Mouse (Mus musculus): ENCODE data around the gene 2310039H08Rik. TPM values are rescaled to one million over a fixed set of nuclear protein-coding genes. Genes with fewer than 3 reads are reported as not detected.
A peak's percentile ranks its signal among the peaks of the same experiment; 100 is the strongest.

The 2310039H08Rik gene
- 58.3 and 60.4 TPM in 2 replicates for polyA plus RNA-seq (2014; fragmentation: Nextera tagmentation; extraction: Ambion mirVana)

- H3K9ac ChIP-seq (replicated peaks; ENCODE audit: low read depth, low read length) = peak within 1 kb of the TSS; percentile 62
- H3K9me3 ChIP-seq (ENCODE audit: control insufficient read depth, low read length) = no peaks in the 10 kb centered on the region
- peak within 1 kb of the TSS; percentile 88 for H3K4me3 ChIP-seq (ENCODE audit: low read depth, low read length)
- H3K4me1 ChIP-seq (ENCODE audit: control insufficient read depth, insufficient read depth, low read length) = peaks cover 11% of the 10 kb centered on the region
- WGBS = under 1% methylated on average over 49 of the region's 50 CpGs
- no peaks in the 10 kb centered on the region for H3K27me3 ChIP-seq (ENCODE audit: control insufficient read depth, insufficient read depth, low read length)
- H3K27ac ChIP-seq (ENCODE audit: low read depth, low read length) = peak within 1 kb of the TSS; percentile 67
- peaks cover 27% of the 10 kb centered on the region for H3K36me3 ChIP-seq (ENCODE audit: control insufficient read depth, insufficient read depth, low read length)
- peak within 1 kb of the TSS; percentile 95 for H3K4me2 ChIP-seq (ENCODE audit: low read depth, low read length)
- peak; percentile 93 for ATAC-seq (ENCODE audit: low read depth)
Measured at GRCm38 (mm10) chr17:46772404-46773277, at the start of gene 2310039H08Rik. Gene 2310039H08Rik (plus strand): TSS chr17:46772635.

- no peaks in the 10 kb centered on the region for H3K9me3 ChIP-seq (ENCODE audit: control insufficient read depth, low read length)
- WGBS = 83% methylated on average over 19 of the region's 20 CpGs
- peaks cover 8% of the 10 kb centered on the region for H3K36me3 ChIP-seq (ENCODE audit: control insufficient read depth, insufficient read depth, low read length)
- no peaks in the 10 kb centered on the region for H3K4me1 ChIP-seq (ENCODE audit: control insufficient read depth, insufficient read depth, low read length)
- H3K9ac ChIP-seq (replicated peaks; ENCODE audit: low read depth, low read length) = no peak overlapping the region
- 0 out of 2 replicates have a peak, but pooled peaks cover 2% of the 10 kb centered on the region for H3K27me3 ChIP-seq (ENCODE audit: control insufficient read depth, insufficient read depth, low read length)
- H3K27ac ChIP-seq (ENCODE audit: low read depth, low read length) = no peak overlapping the region
- H3K4me3 ChIP-seq (ENCODE audit: low read depth, low read length) = no peak overlapping the region
- no peak for ATAC-seq (ENCODE audit: low read depth)
- no peak overlapping the region for H3K4me2 ChIP-seq (ENCODE audit: low read depth, low read length)
Measured at GRCm38 (mm10) chr17:46724477-46725084, 47.9 kb upstream of the 2310039H08Rik start.

- H3K9me3 ChIP-seq (ENCODE audit: control insufficient read depth, low read length) = no peaks in the 10 kb centered on the region
- H3K27me3 ChIP-seq (ENCODE audit: control insufficient read depth, insufficient read depth, low read length) = 0 out of 2 replicates have a peak, but pooled peaks cover 2% of the 10 kb centered on the region
- no peak overlapping the region for H3K4me2 ChIP-seq (ENCODE audit: low read depth, low read length)
- H3K4me3 ChIP-seq (ENCODE audit: low read depth, low read length) = no peak overlapping the region
- H3K9ac ChIP-seq (replicated peaks; ENCODE audit: low read depth, low read length) = no peak overlapping the region
- 48% methylated on average over 9 of the region's 9 CpGs for WGBS
- no peaks in the 10 kb centered on the region for H3K4me1 ChIP-seq (ENCODE audit: control insufficient read depth, insufficient read depth, low read length)
- H3K27ac ChIP-seq (ENCODE audit: low read depth, low read length) = no peak overlapping the region
- peaks cover 8% of the 10 kb centered on the region for H3K36me3 ChIP-seq (ENCODE audit: control insufficient read depth, insufficient read depth, low read length)
- no peak; the same call in 1 of the 2 replicates for ATAC-seq (ENCODE audit: low read depth)
Measured at GRCm38 (mm10) chr17:46725273-46725672, 47.2 kb upstream of the 2310039H08Rik start.

GRCm38 (mm10) chr17:46725731-46726645 lies 46.4 kb upstream of the 2310039H08Rik start:
- H3K4me3 ChIP-seq (ENCODE audit: low read depth, low read length) = no peak overlapping the region
- H3K4me2 ChIP-seq (ENCODE audit: low read depth, low read length) = no peak overlapping the region
- H3K27ac ChIP-seq (ENCODE audit: low read depth, low read length) = no peak overlapping the region
- H3K27me3 ChIP-seq (ENCODE audit: control insufficient read depth, insufficient read depth, low read length) = 0 out of 2 replicates have a peak, but pooled peaks cover 2% of the 10 kb centered on the region
- peaks cover 8% of the 10 kb centered on the region for H3K36me3 ChIP-seq (ENCODE audit: control insufficient read depth, insufficient read depth, low read length)
- 92% methylated on average over 25 of the region's 26 CpGs for WGBS
- no peaks in the 10 kb centered on the region for H3K4me1 ChIP-seq (ENCODE audit: control insufficient read depth, insufficient read depth, low read length)
- H3K9me3 ChIP-seq (ENCODE audit: control insufficient read depth, low read length) = no peaks in the 10 kb centered on the region
- ATAC-seq (ENCODE audit: low read depth) = no peak
- no peak overlapping the region for H3K9ac ChIP-seq (replicated peaks; ENCODE audit: low read depth, low read length)

GRCm38 (mm10) chr17:46727271-46727670 lies 45.2 kb upstream of the 2310039H08Rik start:
- Histone ChIP-seq H3K36me3 (ENCODE audit: control insufficient read depth, insufficient read depth, low read length) (no peaks in the 10 kb centered on the region; the same call in 1 of the 2 replicates), H3K27ac (ENCODE audit: low read depth, low read length) (no peak overlapping the region), H3K9me3 (ENCODE audit: control insufficient read depth, low read length) (no peaks in the 10 kb centered on the region), H3K9ac (replicated peaks; ENCODE audit: low read depth, low read length) (no peak overlapping the region), H3K4me2 (ENCODE audit: low read depth, low read length) (no peak overlapping the region), H3K4me3 (ENCODE audit: low read depth, low read length) (no peak overlapping the region), H3K4me1 (ENCODE audit: control insufficient read depth, insufficient read depth, low read length) (no peaks in the 10 kb centered on the region), H3K27me3 (ENCODE audit: control insufficient read depth, insufficient read depth, low read length) (0 out of 2 replicates have a peak, but pooled peaks cover 2% of the 10 kb centered on the region)
- no peak for ATAC-seq (ENCODE audit: low read depth)
- WGBS = 94% methylated on average over 11 of the region's 11 CpGs

- 34% methylated on average over 6 of the region's 6 CpGs for WGBS
- no peak for ATAC-seq (ENCODE audit: low read depth)
- no peaks in the 10 kb centered on the region; the same call in 1 of the 2 replicates for H3K36me3 ChIP-seq (ENCODE audit: control insufficient read depth, insufficient read depth, low read length)
- H3K9me3 ChIP-seq (ENCODE audit: control insufficient read depth, low read length) = no peaks in the 10 kb centered on the region
- H3K27ac ChIP-seq (ENCODE audit: low read depth, low read length) = no peak overlapping the region
- no peak overlapping the region for H3K4me3 ChIP-seq (ENCODE audit: low read depth, low read length)
- H3K4me2 ChIP-seq (ENCODE audit: low read depth, low read length) = no peak overlapping the region
- no peaks in the 10 kb centered on the region for H3K4me1 ChIP-seq (ENCODE audit: control insufficient read depth, insufficient read depth, low read length)
- H3K27me3 ChIP-seq (ENCODE audit: control insufficient read depth, insufficient read depth, low read length) = 0 out of 2 replicates have a peak, but pooled peaks cover 2% of the 10 kb centered on the region
- no peak overlapping the region for H3K9ac ChIP-seq (replicated peaks; ENCODE audit: low read depth, low read length)
Measured at GRCm38 (mm10) chr17:46728021-46728420, 44.4 kb upstream of the 2310039H08Rik start.

- Histone ChIP-seq H3K4me2 (ENCODE audit: low read depth, low read length) (no peak overlapping the region), H3K4me3 (ENCODE audit: low read depth, low read length) (no peak overlapping the region), H3K9ac (replicated peaks; ENCODE audit: low read depth, low read length) (no peak overlapping the region), H3K9me3 (ENCODE audit: control insufficient read depth, low read length) (no peaks in the 10 kb centered on the region), H3K27ac (ENCODE audit: low read depth, low read length) (no peak overlapping the region), H3K4me1 (ENCODE audit: control insufficient read depth, insufficient read depth, low read length) (no peaks in the 10 kb centered on the region), H3K36me3 (ENCODE audit: control insufficient read depth, insufficient read depth, low read length) (no peaks in the 10 kb centered on the region; the same call in 1 of the 2 replicates), H3K27me3 (ENCODE audit: control insufficient read depth, insufficient read depth, low read length) (0 out of 2 replicates have a peak, but pooled peaks cover 2% of the 10 kb centered on the region)
- 50% methylated on average over 11 of the region's 11 CpGs for WGBS
- ATAC-seq (ENCODE audit: low read depth) = no peak
Measured at GRCm38 (mm10) chr17:46728496-46728895, 43.9 kb upstream of the 2310039H08Rik start.

GRCm38 (mm10) chr17:46728904-46729318 lies 43.5 kb upstream of the 2310039H08Rik start, which contains the start of gene Gnmt:
Gene Gnmt (minus strand): TSS chr17:46729168.
- H3K4me3 ChIP-seq (ENCODE audit: low read depth, low read length) = no peak within 1 kb of the TSS
- no peaks in the 10 kb centered on the region for H3K9me3 ChIP-seq (ENCODE audit: control insufficient read depth, low read length)
- no peak for ATAC-seq (ENCODE audit: low read depth)
- no peak within 1 kb of the TSS for H3K27ac ChIP-seq (ENCODE audit: low read depth, low read length)
- 0 out of 2 replicates have a peak within 1 kb of the TSS, but pooled peaks have one; percentile 1 for H3K9ac ChIP-seq (replicated peaks; ENCODE audit: low read depth, low read length)
- WGBS = 15% methylated on average over 24 of the region's 24 CpGs
- H3K36me3 ChIP-seq (ENCODE audit: control insufficient read depth, insufficient read depth, low read length) = no peaks in the 10 kb centered on the region; the same call in 1 of the 2 replicates
- no peak within 1 kb of the TSS for H3K4me2 ChIP-seq (ENCODE audit: low read depth, low read length)
- no peaks in the 10 kb centered on the region for H3K4me1 ChIP-seq (ENCODE audit: control insufficient read depth, insufficient read depth, low read length)
- 0 out of 2 replicates have a peak, but pooled peaks cover 2% of the 10 kb centered on the region for H3K27me3 ChIP-seq (ENCODE audit: control insufficient read depth, insufficient read depth, low read length)
